Mouse (Mus musculus) liver, embryonic 14.5 days (tissue): ENCODE data around the gene Kcnt2. TPM values are rescaled to one million over a fixed set of nuclear protein-coding genes. Genes with fewer than 3 reads are reported as not detected.

Experiments
- ATAC-seq: fragments of 200-750 bp; cut with Nextera tagmentation; 2 replicates; pipeline ENCODE4 v1.8.0; 2017; ENCODE audit warnings: moderate number of reproducible peaks, mild to moderate bottlenecking, moderate library complexity; ENCODE audit not compliant: insufficient read depth
- DNase-seq, 3 experiments: peaks; one replicate each; pipeline ENCODE4 v3.0.0-alpha.2; 2012 to 2013; ENCODE audit warnings: low read depth in 3 of 3, low spot score in 3 of 3
- H3K27ac ChIP-seq: fragments of 300-500 bp; sonication (generic); 2 replicates; pipeline ENCODE4 v1.5.1; 2014; ENCODE audit warnings: moderate library complexity, mild to moderate bottlenecking, control low read depth, inconsistent platforms
- H3K27me3 ChIP-seq: fragments of 300-500 bp; sonication (generic); 2 replicates; pipeline ENCODE4 v1.6.1; 2014; ENCODE audit warnings: mild to moderate bottlenecking, low read length, moderate library complexity; ENCODE audit not compliant: control insufficient read depth, insufficient read depth
- H3K36me3 ChIP-seq: fragments of 300-500 bp; sonication (generic); replicated peaks from 2 replicates; pipeline ENCODE4 v1.6.1; 2014; ENCODE audit warnings: low read depth; ENCODE audit not compliant: control insufficient read depth, insufficient read depth
- H3K4me1 ChIP-seq, 2 experiments: fragments of 200-500 bp in 1 of 2; fragments of 300-500 bp in 1 of 2; sonication (generic) in 1 of 2; replicated peaks; 2 replicates each; pipeline ENCODE4 v1.6.1; 2012 to 2014; ENCODE audit warnings: antibody characterized with exemption in 1 of 2, inconsistent platforms in 1 of 2, low read length in 1 of 2; ENCODE audit not compliant: control insufficient read depth in 2 of 2, insufficient read depth in 2 of 2
- H3K4me2 ChIP-seq: fragments of 300-500 bp; sonication (generic); 2 replicates; pipeline ENCODE4 v1.6.1; 2014; ENCODE audit warnings: low read depth, mild to moderate bottlenecking, control low read depth, moderate library complexity
- H3K4me3 ChIP-seq, 2 experiments: fragments of 200-500 bp in 1 of 2; fragments of 300-500 bp in 1 of 2; sonication (generic) in 1 of 2; 2 replicates each; pipeline ENCODE4 v1.5.1; 2012 to 2014; ENCODE audit warnings: low read depth in 2 of 2, low read length in 2 of 2, mild to moderate bottlenecking in 2 of 2, control low read depth in 1 of 2, inconsistent platforms in 1 of 2, moderate library complexity in 1 of 2; ENCODE audit not compliant: insufficient read depth in 1 of 2
- H3K9ac ChIP-seq: fragments of 300-500 bp; sonication (generic); replicated peaks from 2 replicates; pipeline ENCODE4 v1.6.1; 2014; ENCODE audit warnings: mild to moderate bottlenecking, control low read depth, moderate library complexity
- H3K9me3 ChIP-seq: fragments of 300-500 bp; sonication (generic); 2 replicates; pipeline ENCODE4 v1.6.1; 2016; ENCODE audit warnings: low read length, mixed read lengths; ENCODE audit not compliant: control insufficient read depth
- CTCF ChIP-seq: IDR thresholded peaks from 2 replicates; pipeline ENCODE4 v1.5.1; 2016; ENCODE audit warnings: antibody characterized with exemption, low read depth, control low read depth
- EP300 ChIP-seq: IDR thresholded peaks from 2 replicates; pipeline ENCODE4 v1.6.1; 2016; ENCODE audit warnings: antibody characterized with exemption, low read depth
- WGBS: fragments of 180-500 bp; shearing (Covaris S2); extraction: QIAGEN DNeasy Blood & Tissue Kit; methylation state at CpG from one replicate; pipeline ENCODE4 v1.1.7; 2014; ENCODE audit not compliant: insufficient replicate concordance; 5-methylcytosine and 5-hydroxymethylcytosine counted together
- polyA plus RNA-seq, 2 experiments: library from polyadenylated mRNA; depleted of rRNA in 1 of 2; stranded (reverse) in 1 of 2; unstranded in 1 of 2; fragments of >200 nt; fragmentation: Nextera tagmentation in 1 of 2; extraction: Ambion mirVana in 1 of 2; gene quantifications; 2 replicates each; pipeline versions ENCODE4 v1.2.1 to v1.2.3; 2012 to 2014

Gene Kcnt2
- polyA plus RNA-seq, 2 experiments = 0.04 to 0.07 TPM

DNA sequence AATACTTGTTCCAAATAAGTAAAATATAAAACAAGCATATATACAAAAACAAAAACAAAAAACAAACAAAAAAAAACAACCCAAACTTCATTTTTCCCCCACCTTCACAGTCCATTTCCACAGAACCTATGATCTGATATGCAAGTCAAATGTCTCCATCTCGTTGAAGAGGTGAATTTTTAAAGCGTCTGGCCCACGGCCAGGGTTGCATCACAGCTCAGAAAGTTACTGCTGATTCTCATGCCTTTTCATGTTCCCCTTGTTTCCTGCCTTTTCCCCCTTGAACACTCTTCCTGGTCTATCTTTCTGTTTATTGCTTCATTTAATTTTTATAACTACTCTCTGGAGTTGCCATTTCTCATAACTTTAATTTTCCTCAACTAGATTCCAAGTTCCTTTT lies 18.7 kb downstream of the Kcnt2 start:
- Histone ChIP-seq H3K36me3 (no peaks in the 10 kb centered on the region), H3K4me1 (no peaks in the 10 kb centered on the region), H3K27ac (no peak overlapping the region), H3K27me3 (no peaks in the 10 kb centered on the region), H3K9me3 (no peaks in the 10 kb centered on the region), H3K9ac (no peak overlapping the region), H3K4me3 (no peak overlapping the region), H3K4me2 (no peak overlapping the region)
- ATAC-seq (no peak), DNase-seq (no peak)
- WGBS = 55% methylated on average over 3 of the region's 3 CpGs
- TF ChIP-seq EP300 (no peak), CTCF (no peak)

DNA sequence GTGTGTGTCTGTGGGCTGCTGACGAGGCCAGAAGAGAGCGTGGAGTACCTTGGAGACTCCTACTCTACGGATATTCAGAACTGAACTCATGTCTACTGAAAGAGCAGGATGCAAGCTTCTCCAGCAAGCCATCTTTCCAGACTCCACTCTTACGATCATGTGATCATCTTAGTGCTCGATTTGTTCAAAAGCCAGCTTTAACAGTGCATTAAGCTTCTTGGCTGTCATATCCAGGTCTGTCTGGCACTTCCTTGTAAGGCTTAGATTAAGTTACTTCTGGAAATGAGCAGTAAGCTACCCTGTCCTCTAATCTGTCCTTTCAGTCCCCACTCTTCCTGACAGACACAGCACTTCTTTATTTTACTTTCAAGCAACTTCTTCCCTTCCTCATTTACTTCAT lies 20.1 kb downstream of the Kcnt2 start:
- no peak for DNase-seq
- no peak overlapping the region for H3K4me2 ChIP-seq
- no peaks in the 10 kb centered on the region for H3K27me3 ChIP-seq
- no peak for TF ChIP-seq CTCF
- TF ChIP-seq EP300 = no peak
- H3K36me3 ChIP-seq = no peaks in the 10 kb centered on the region
- no peak overlapping the region for H3K27ac ChIP-seq
- no peaks in the 10 kb centered on the region for H3K9me3 ChIP-seq
- ATAC-seq = no peak
- H3K4me1 ChIP-seq = no peaks in the 10 kb centered on the region
- WGBS = 56% methylated on average over 5 of the region's 5 CpGs
- no peak overlapping the region for H3K9ac ChIP-seq
- no peak overlapping the region for H3K4me3 ChIP-seq

DNA sequence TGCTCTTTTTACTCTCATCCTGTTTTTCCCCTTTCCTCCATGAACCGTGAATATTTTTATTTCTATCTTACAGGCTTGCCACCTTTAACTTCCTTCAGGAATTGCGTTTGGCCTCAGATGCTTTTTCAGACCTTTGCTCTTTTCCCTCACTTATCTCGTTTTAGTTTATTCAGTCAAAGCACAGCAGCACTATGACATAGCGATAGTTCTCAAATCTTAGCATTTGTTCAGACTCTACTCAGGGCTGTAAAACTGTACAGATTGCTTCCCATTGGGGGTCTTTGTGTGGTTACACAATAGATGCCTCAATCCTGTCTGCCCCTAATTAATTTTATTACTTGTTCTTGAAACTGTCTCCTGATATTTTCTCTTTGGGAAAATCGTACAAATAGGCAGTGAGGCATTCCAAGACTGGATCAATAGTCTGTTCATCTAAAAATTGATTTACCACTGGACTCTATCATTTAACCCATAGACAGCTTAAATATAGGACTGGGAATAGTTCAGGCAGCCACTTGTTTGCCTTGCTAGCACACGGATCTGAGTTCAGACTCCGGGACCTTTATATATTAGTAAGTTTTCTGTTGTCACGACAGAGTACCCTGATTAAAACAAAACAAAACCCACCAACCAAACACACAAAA lies 20.8 kb downstream of the Kcnt2 start:
- no peak for TF ChIP-seq CTCF
- TF ChIP-seq EP300 = no peak
- Histone ChIP-seq H3K9ac (no peak overlapping the region), H3K27me3 (no peaks in the 10 kb centered on the region), H3K36me3 (no peaks in the 10 kb centered on the region), H3K4me1 (no peaks in the 10 kb centered on the region), H3K27ac (no peak overlapping the region), H3K4me2 (no peak overlapping the region), H3K4me3 (no peak overlapping the region), H3K9me3 (no peaks in the 10 kb centered on the region)
- DNase-seq (no peak), ATAC-seq (no peak)
- WGBS = 48% methylated on average over 8 of the region's 8 CpGs

DNA sequence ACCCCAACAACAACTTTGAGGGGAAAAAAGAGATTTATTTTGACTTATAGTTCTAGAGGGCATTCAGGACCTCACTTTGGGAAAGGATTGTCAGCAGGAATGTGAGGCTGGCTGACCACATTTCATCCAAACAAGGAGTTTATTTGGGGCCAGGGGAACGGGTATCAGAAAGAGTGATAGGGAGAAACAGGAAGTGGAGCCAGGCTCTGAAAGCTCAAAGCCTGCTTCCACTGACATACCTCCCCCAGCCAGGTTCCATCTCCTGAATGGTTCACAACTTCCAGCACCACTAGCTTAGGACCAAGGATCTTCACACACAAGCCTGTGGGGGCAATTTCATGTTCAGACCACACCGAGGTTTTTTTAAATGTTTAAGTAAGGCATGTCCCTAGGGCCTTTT lies 21.3 kb downstream of the Kcnt2 start:
- H3K4me2 ChIP-seq = no peak overlapping the region
- no peak overlapping the region for H3K27ac ChIP-seq
- H3K4me3 ChIP-seq = no peak overlapping the region
- no peaks in the 10 kb centered on the region for H3K36me3 ChIP-seq
- no peak for DNase-seq
- TF ChIP-seq EP300 = no peak
- TF ChIP-seq CTCF = no peak
- H3K27me3 ChIP-seq = no peaks in the 10 kb centered on the region
- no peaks in the 10 kb centered on the region for H3K4me1 ChIP-seq
- no peak overlapping the region for H3K9ac ChIP-seq
- H3K9me3 ChIP-seq = no peaks in the 10 kb centered on the region
- no peak for ATAC-seq
- WGBS = 32% methylated on average over 2 of the region's 2 CpGs

DNA sequence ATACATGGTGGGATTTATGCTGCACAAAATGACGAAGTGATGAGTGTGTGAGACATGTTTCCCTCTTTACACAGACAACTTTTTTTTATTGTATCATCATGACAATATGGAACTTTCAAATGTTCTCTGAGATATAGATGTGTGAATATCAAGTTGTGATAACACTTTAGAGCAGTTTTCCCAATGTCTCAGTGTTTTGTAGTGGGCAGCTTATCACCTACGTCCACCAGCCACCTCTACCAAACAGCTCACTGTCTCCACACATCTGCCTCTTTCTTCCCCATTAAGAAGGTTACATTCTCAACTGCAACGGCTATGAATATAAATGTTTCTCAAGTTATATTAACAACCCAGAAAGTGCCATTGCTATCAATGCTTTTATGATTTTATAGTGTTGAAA lies 27.7 kb downstream of the Kcnt2 start:
- no peaks in the 10 kb centered on the region for H3K27me3 ChIP-seq
- no peak overlapping the region for H3K4me2 ChIP-seq
- TF ChIP-seq EP300 (no peak), CTCF (no peak)
- H3K4me1 ChIP-seq = no peaks in the 10 kb centered on the region
- no peak overlapping the region for H3K9ac ChIP-seq
- ATAC-seq = no peak
- H3K4me3 ChIP-seq = no peak overlapping the region
- no peak overlapping the region for H3K27ac ChIP-seq
- H3K36me3 ChIP-seq = no peaks in the 10 kb centered on the region
- 58% methylated on average over 3 of the region's 3 CpGs for WGBS
- no peaks in the 10 kb centered on the region for H3K9me3 ChIP-seq
- DNase-seq = no peak
